Mouse (Mus musculus): ENCODE measurements at regions not wholly inside any gene's neighbourhood (a gene's known extent, or its start where the extent isn't known, plus 50 kb on each side); places are given as distances from the start of the nearest gene placed in this dataset.

GRCm38 (mm10) chr2:169503598-169503958 is 84.0 kb downstream of the Gm11011 start:
- TF ChIP-seq TAL1 (conservative IDR thresholded peaks at IDR 0.05; ENCODE audit: low read depth, low read length) (no peak), POLR2AphosphoS5 (IDR thresholded peaks at IDR 0.05; ENCODE audit: insufficient replicate concordance, low read depth, low read length) (no peak), GATA2 (IDR thresholded peaks at IDR 0.05; ENCODE audit: borderline replicate concordance, low read depth, low read length) (no peak), CTCF (IDR thresholded peaks at IDR 0.05; ENCODE audit: low read depth, low read length) (no peak), GATA1 (IDR thresholded peaks at IDR 0.05; ENCODE audit: borderline replicate concordance, low read length) (no peak)
- H3K36me3 ChIP-seq (replicated peaks): no peaks in the 10 kb centered on the region
- no peak for ATAC-seq (ENCODE audit: extremely low read depth, insufficient number of reproducible peaks, low FRiP score, poor library complexity, severe bottlenecking)
- no peaks in the 10 kb centered on the region for H3K4me1 ChIP-seq (ENCODE audit: insufficient read depth, low read depth, low read length)
- H3K4me3 ChIP-seq (ENCODE audit: low read depth, low read length): no peak overlapping the region
- peaks cover 78% of the 10 kb centered on the region for H3K9me3 ChIP-seq (replicated peaks)
- H3K27me3 ChIP-seq (ENCODE audit: insufficient read depth, low read length): no peaks in the 10 kb centered on the region
- DNase-seq (ENCODE audit: low spot score): no peak

- no peaks in the 10 kb centered on the region for H3K27me3 ChIP-seq (ENCODE audit: insufficient read depth, low read length)
- H3K36me3 ChIP-seq (replicated peaks): no peaks in the 10 kb centered on the region
- peaks cover 79% of the 10 kb centered on the region for H3K9me3 ChIP-seq (replicated peaks)
- H3K4me3 ChIP-seq (ENCODE audit: low read depth, low read length): no peak overlapping the region
- DNase-seq (ENCODE audit: low spot score): no peak
- TF ChIP-seq CTCF (IDR thresholded peaks at IDR 0.05; ENCODE audit: low read depth, low read length) (no peak), GATA2 (IDR thresholded peaks at IDR 0.05; ENCODE audit: borderline replicate concordance, low read depth, low read length) (no peak), POLR2AphosphoS5 (IDR thresholded peaks at IDR 0.05; ENCODE audit: insufficient replicate concordance, low read depth, low read length) (no peak), TAL1 (conservative IDR thresholded peaks at IDR 0.05; ENCODE audit: low read depth, low read length) (no peak)
- no peaks in the 10 kb centered on the region for H3K4me1 ChIP-seq (ENCODE audit: insufficient read depth, low read depth, low read length)
- ATAC-seq (ENCODE audit: extremely low read depth, insufficient number of reproducible peaks, low FRiP score, poor library complexity, severe bottlenecking): no peak
Observed at GRCm38 (mm10) chr2:169502717-169503597, 84.6 kb downstream of the Gm11011 start.

- no peaks in the 10 kb centered on the region for H3K36me3 ChIP-seq (replicated peaks)
- H3K27me3 ChIP-seq (ENCODE audit: insufficient read depth, low read length): no peaks in the 10 kb centered on the region
- DNase-seq (ENCODE audit: low spot score) (no peak), ATAC-seq (ENCODE audit: extremely low read depth, insufficient number of reproducible peaks, low FRiP score, poor library complexity, severe bottlenecking) (no peak)
- TF ChIP-seq TAL1 (conservative IDR thresholded peaks at IDR 0.05; ENCODE audit: low read depth, low read length) (no peak), GATA1 (IDR thresholded peaks at IDR 0.05; ENCODE audit: borderline replicate concordance, low read length) (no peak), CTCF (IDR thresholded peaks at IDR 0.05; ENCODE audit: low read depth, low read length) (no peak), GATA2 (IDR thresholded peaks at IDR 0.05; ENCODE audit: borderline replicate concordance, low read depth, low read length) (no peak), POLR2AphosphoS5 (IDR thresholded peaks at IDR 0.05; ENCODE audit: insufficient replicate concordance, low read depth, low read length) (no peak)
- no peaks in the 10 kb centered on the region for H3K4me1 ChIP-seq (ENCODE audit: insufficient read depth, low read depth, low read length)
- peaks cover 75% of the 10 kb centered on the region for H3K9me3 ChIP-seq (replicated peaks)
- H3K4me3 ChIP-seq (ENCODE audit: low read depth, low read length): no peak overlapping the region
Observed at GRCm38 (mm10) chr2:169501736-169502340, 85.7 kb downstream of the Gm11011 start.

- no peak overlapping the region for H3K4me3 ChIP-seq (ENCODE audit: low read depth, low read length)
- ATAC-seq (ENCODE audit: extremely low read depth, insufficient number of reproducible peaks, low FRiP score, poor library complexity, severe bottlenecking) (no peak), DNase-seq (ENCODE audit: low spot score) (no peak)
- no peaks in the 10 kb centered on the region for H3K4me1 ChIP-seq (ENCODE audit: insufficient read depth, low read depth, low read length)
- H3K9me3 ChIP-seq (replicated peaks): peaks cover 75% of the 10 kb centered on the region
- no peaks in the 10 kb centered on the region for H3K36me3 ChIP-seq (replicated peaks)
- TF ChIP-seq GATA2 (IDR thresholded peaks at IDR 0.05; ENCODE audit: borderline replicate concordance, low read depth, low read length) (no peak), GATA1 (IDR thresholded peaks at IDR 0.05; ENCODE audit: borderline replicate concordance, low read length) (no peak), POLR2AphosphoS5 (IDR thresholded peaks at IDR 0.05; ENCODE audit: insufficient replicate concordance, low read depth, low read length) (no peak), TAL1 (conservative IDR thresholded peaks at IDR 0.05; ENCODE audit: low read depth, low read length) (no peak), CTCF (IDR thresholded peaks at IDR 0.05; ENCODE audit: low read depth, low read length) (no peak)
- H3K27me3 ChIP-seq (ENCODE audit: insufficient read depth, low read length): no peaks in the 10 kb centered on the region
Observed at GRCm38 (mm10) chr2:169495368-169495767, 92.2 kb downstream of the Gm11011 start.

GRCm38 (mm10) chr2:169494503-169495311 is 92.8 kb downstream of the Gm11011 start:
- H3K4me1 ChIP-seq (ENCODE audit: insufficient read depth, low read depth, low read length): no peaks in the 10 kb centered on the region
- no peak for ATAC-seq (ENCODE audit: extremely low read depth, insufficient number of reproducible peaks, low FRiP score, poor library complexity, severe bottlenecking)
- no peak for TF ChIP-seq GATA1 (IDR thresholded peaks at IDR 0.05; ENCODE audit: borderline replicate concordance, low read length)
- TF ChIP-seq POLR2AphosphoS5 (IDR thresholded peaks at IDR 0.05; ENCODE audit: insufficient replicate concordance, low read depth, low read length): no peak
- TF ChIP-seq TAL1 (conservative IDR thresholded peaks at IDR 0.05; ENCODE audit: low read depth, low read length): no peak
- TF ChIP-seq GATA2 (IDR thresholded peaks at IDR 0.05; ENCODE audit: borderline replicate concordance, low read depth, low read length): no peak
- no peak for TF ChIP-seq CTCF (IDR thresholded peaks at IDR 0.05; ENCODE audit: low read depth, low read length)
- peaks cover 76% of the 10 kb centered on the region for H3K9me3 ChIP-seq (replicated peaks)
- H3K4me3 ChIP-seq (ENCODE audit: low read depth, low read length): no peak overlapping the region
- no peaks in the 10 kb centered on the region for H3K27me3 ChIP-seq (ENCODE audit: insufficient read depth, low read length)
- no peak for DNase-seq (ENCODE audit: low spot score)
- H3K36me3 ChIP-seq (replicated peaks): no peaks in the 10 kb centered on the region
